50 mouse cellular contexts compared by ENCODE assay signal in the genomic region with DNA sequence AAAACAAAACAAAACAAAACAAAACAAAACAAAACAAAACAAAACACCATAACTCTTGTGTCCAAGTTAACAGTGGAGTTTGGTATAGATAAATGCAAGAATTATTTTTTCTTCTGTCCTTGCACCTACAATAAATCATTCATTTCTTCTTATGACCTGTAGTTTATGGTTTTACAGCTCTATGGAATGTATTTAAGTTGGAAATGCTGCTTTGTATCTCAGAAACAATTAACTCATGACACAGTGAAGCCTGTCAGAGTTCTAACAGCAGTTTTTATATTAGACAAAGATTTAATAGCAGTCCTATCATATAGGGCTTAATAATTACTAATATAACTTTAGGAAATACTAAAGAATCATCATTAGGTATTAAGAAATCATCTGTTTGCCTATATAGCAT. TPM values are rescaled to one million over a fixed set of nuclear protein-coding genes. Genes with fewer than 3 reads are reported as not detected.
"Had no signal": no experiment of that assay in that cellular context is flagged by ENCODE, and none has a peak within 500 bp of the region (broad histone marks: within the 10 kb centered on the region; RNA-seq: fewer than 3 reads in every experiment).

No protein-coding gene starts in this region.

- H3K4me1 ChIP-seq: heart, embryonic 10.5 days; heart, embryonic 12.5 days; heart, embryonic 13.5 days; heart, embryonic 15.5 days; hindbrain, embryonic 10.5 days; hindbrain, embryonic 12.5 days; hindbrain, embryonic 13.5 days; hindbrain, embryonic 15.5 days; kidney, embryonic 15.5 days had no signal

- DNase-seq: heart, postnatal 10 days; heart, postnatal 14 days; heart, postnatal 36 days; heart, postnatal 4 days; kidney, adult 11 months; kidney, adult 18-20 months; kidney, adult 2 months; kidney, adult 8-10 months; kidney, adult 9 months; kidney, postnatal 10 days; kidney, postnatal 14 days; kidney, postnatal 25 days; kidney, postnatal 36 days; kidney, postnatal 4 days; layer of hippocampus, adult 9-11 months; layer of hippocampus, postnatal 36 days had no signal

- H3K27me3 ChIP-seq: heart, embryonic 12.5 days; heart, embryonic 13.5 days; heart, embryonic 15.5 days; hindbrain, embryonic 12.5 days; hindbrain, embryonic 13.5 days; hindbrain, embryonic 15.5 days; kidney, embryonic 15.5 days had no signal

- ATAC-seq: hindbrain, embryonic 16.5 days; hindbrain, postnatal 0 days; inflammation-experienced regulatory T-cells, adult 6 months had no signal

- H3K4me3 ChIP-seq: heart, embryonic 10.5 days; heart, embryonic 12.5 days; heart, embryonic 13.5 days; heart, embryonic 15.5 days; hindbrain, embryonic 10.5 days; hindbrain, embryonic 12.5 days; hindbrain, embryonic 13.5 days; hindbrain, embryonic 15.5 days; kidney, embryonic 15.5 days; left cerebral cortex, adult 2 months had no signal

- H3K9me3 ChIP-seq: kidney, embryonic 15.5 days had no signal

- H3K9ac ChIP-seq: heart, embryonic 12.5 days; heart, embryonic 13.5 days; heart, embryonic 15.5 days; hindbrain, embryonic 12.5 days; hindbrain, embryonic 13.5 days; hindbrain, embryonic 14.5 days; hindbrain, embryonic 15.5 days; kidney, embryonic 15.5 days had no signal

- H3K36me3 ChIP-seq: heart, embryonic 10.5 days; heart, embryonic 12.5 days; heart, embryonic 13.5 days; heart, embryonic 15.5 days; hindbrain, embryonic 10.5 days; hindbrain, embryonic 12.5 days; hindbrain, embryonic 13.5 days; hindbrain, embryonic 15.5 days; kidney, embryonic 15.5 days had no signal

- H3K4me2 ChIP-seq: heart, embryonic 11.5 days; heart, embryonic 12.5 days; heart, embryonic 13.5 days; heart, embryonic 15.5 days; hindbrain, embryonic 12.5 days; hindbrain, embryonic 13.5 days; hindbrain, embryonic 14.5 days; hindbrain, embryonic 15.5 days; kidney, embryonic 15.5 days had no signal

- H3K27ac ChIP-seq: heart, embryonic 10.5 days; heart, embryonic 13.5 days; heart, embryonic 15.5 days; hindbrain, embryonic 10.5 days; hindbrain, embryonic 12.5 days; hindbrain, embryonic 13.5 days; hindbrain, embryonic 14.5 days; hindbrain, embryonic 15.5 days; hindbrain, postnatal 0 days; kidney, embryonic 15.5 days; kidney, postnatal 0 days; left cerebral cortex, adult 2 months had no signal

RNA-seq across cellular contexts. Expression of gene Gm10770, which starts 5.6 kb away (rescaled TPM):
- total RNA-seq: heart, adult 8-10 months; heart, postnatal 10 days; heart, postnatal 14 days; heart, postnatal 25 days; heart, postnatal 36 days; heart, postnatal 4 days; hematopoietic stem cell, adult 5-6 weeks; hindbrain, postnatal 0 days; layer of hippocampus, adult 18-20 months; layer of hippocampus, adult 8-10 months; layer of hippocampus, postnatal 10 days; layer of hippocampus, postnatal 14 days; layer of hippocampus, postnatal 25 days; layer of hippocampus, postnatal 36 days; left cerebral cortex, adult 18-20 months; left cerebral cortex, adult 2 months; left cerebral cortex, adult 8-10 months had no signal
- polyA plus RNA-seq: heart, embryonic 10.5 days; heart, embryonic 11.5 days; heart, embryonic 12.5 days; heart, embryonic 13.5 days; heart, embryonic 14.5 days; heart, embryonic 15.5 days; heart, embryonic 16.5 days; heart, postnatal 0 days; hindbrain, embryonic 10.5 days; hindbrain, embryonic 11.5 days; hindbrain, embryonic 12.5 days; hindbrain, embryonic 13.5 days; hindbrain, embryonic 14.5 days; hindbrain, embryonic 15.5 days; hindbrain, embryonic 16.5 days; hindbrain, postnatal 0 days; inflammation-experienced regulatory T-cells, adult 6 months; intestine, embryonic 14.5 days; kidney, adult 2 months; kidney, embryonic 14.5 days; kidney, embryonic 15.5 days; kidney, embryonic 16.5 days; kidney, postnatal 0 days; large intestine, adult 2 months had no signal

RNA-seq across cellular contexts. Expression of gene Gm14139, which starts 7.7 kb away (rescaled TPM):
- total RNA-seq: heart, postnatal 10 days; heart, postnatal 14 days; heart, postnatal 25 days; heart, postnatal 36 days; heart, postnatal 4 days; hematopoietic stem cell, adult 5-6 weeks; hindbrain, postnatal 0 days; layer of hippocampus, adult 18-20 months; layer of hippocampus, adult 8-10 months; layer of hippocampus, postnatal 10 days; layer of hippocampus, postnatal 14 days; layer of hippocampus, postnatal 36 days; left cerebral cortex, adult 18-20 months; left cerebral cortex, adult 2 months had no signal
- polyA plus RNA-seq: heart, embryonic 11.5 days; heart, embryonic 12.5 days; heart, embryonic 14.5 days; heart, embryonic 15.5 days; heart, postnatal 0 days; hindbrain, embryonic 10.5 days; hindbrain, embryonic 11.5 days; hindbrain, embryonic 12.5 days; hindbrain, embryonic 13.5 days; hindbrain, embryonic 14.5 days; hindbrain, embryonic 15.5 days; hindbrain, embryonic 16.5 days; hindbrain, postnatal 0 days; intestine, embryonic 14.5 days; kidney, adult 2 months; kidney, embryonic 14.5 days; kidney, embryonic 15.5 days; kidney, embryonic 16.5 days; kidney, postnatal 0 days; large intestine, adult 2 months had no signal
